Mouse (Mus musculus) layer of hippocampus, adult 18-20 months (tissue): Measurements from ENCODE around the gene Ttc23l. TPM values are rescaled to one million over a fixed set of nuclear protein-coding genes. Genes with fewer than 3 reads are reported as not detected.
"Not testable (repeated sequence)": the region's sequence is repeated elsewhere in the genome, so short reads cannot be mapped to it uniquely, and the experiment has no call there.

Experiments used
- DNase-seq, 2 experiments: peaks; one replicate each; pipeline ENCODE4 v3.0.0; 2022; ENCODE audit warnings: low spot score in 2 of 2
- total RNA-seq, 2 experiments: library from RNA; stranded (reverse); gene quantifications; 2 replicates each; pipeline ENCODE4 v1.2.3; 2021

Gene Ttc23l
- total RNA-seq, 2 experiments from 2014 or later: not detected

DNA sequence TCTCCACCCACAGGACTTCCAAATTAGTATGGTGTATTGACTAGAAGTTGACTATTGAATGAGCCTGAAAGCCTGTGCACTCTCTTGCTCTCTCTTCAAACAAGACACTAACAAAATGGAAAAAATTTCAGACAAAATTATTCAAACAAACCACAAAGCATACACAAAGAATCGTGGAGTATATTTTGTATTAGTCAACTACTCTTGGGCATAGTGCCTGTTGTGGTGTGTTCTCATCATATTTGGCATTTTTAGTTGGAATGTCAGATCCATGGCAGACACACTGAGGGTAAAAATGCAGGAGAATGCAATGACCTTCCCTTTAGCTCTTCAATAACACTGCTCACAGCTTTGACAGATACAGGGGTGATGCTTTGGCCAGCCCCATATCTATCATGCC is 32.6 kb downstream of the Ttc23l start:
- DNase-seq: no peak

DNA sequence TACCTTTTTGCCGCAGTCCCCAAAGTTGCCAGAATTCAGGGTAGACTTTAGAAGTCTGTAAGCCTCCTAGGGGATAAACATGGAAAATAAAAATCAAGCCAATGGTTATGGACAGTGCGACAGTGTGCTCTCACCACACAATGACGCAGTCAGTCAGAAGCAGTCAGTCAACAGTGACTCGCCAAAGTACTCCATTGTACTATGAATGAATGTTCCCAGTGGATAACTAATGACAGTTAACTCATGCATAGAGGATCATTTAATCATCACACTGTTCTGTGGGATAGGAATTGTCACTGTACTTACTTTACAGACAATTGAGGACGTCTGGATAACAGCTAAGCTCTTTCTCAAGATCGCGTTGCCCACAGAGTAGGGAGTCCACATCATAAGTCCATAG is 43.3 kb downstream of the Ttc23l start:
- DNase-seq: no peak

DNA sequence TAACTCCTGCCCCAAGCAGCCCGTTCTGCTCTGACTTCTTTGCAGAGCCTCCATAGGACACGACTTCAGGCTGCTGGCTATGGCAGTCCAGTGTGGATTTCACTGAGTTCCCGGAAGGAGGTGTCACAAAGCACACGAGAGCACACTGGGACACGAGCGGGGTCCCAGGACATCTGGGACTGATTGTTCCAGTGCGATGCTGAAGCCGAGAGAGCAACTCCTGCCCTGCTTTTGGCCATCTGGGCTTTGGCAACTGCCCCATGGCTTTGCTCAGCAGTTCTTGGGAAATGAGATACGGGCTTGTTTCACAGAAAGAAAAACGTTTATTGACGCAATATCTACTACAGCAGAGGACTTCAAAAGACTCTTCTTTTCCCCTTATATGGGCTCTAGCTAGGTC is 52.4 kb downstream of the Ttc23l start:
- no peak for DNase-seq

- DNase-seq: peak; percentile 31 to 75
Measured at GRCm38 (mm10) chr15:10500838-10501719, 57.4 kb downstream of the Ttc23l start.

GRCm38 (mm10) chr15:10500035-10500434 is 58.4 kb downstream of the Ttc23l start:
- DNase-seq: no peak

GRCm38 (mm10) chr15:10499593-10499992 is 58.9 kb downstream of the Ttc23l start:
- no peak for DNase-seq

GRCm38 (mm10) chr15:10496696-10497095 is 61.8 kb downstream of the Ttc23l start:
- not testable (repeated sequence) for DNase-seq

DNA sequence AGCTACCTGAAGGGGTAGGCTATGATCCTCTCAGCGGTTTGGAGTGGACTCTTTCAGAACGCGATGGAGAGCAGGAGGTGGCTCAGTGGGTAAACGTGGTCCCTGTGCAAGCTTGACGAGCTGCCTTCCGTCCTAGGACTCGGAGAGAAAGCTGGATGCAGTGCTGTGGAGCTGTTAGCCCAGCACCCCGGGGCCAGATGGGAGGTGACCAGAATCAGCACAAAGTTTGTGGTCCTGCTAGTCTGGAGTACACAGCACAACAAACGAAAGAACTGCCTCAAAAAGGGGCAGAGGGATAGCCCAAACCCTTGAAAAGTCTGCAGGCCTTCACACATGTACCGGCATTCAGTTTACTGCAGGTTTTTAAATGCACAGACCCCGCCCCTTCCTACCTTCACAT is 62.5 kb downstream of the Ttc23l start:
- no peak for DNase-seq

DNA sequence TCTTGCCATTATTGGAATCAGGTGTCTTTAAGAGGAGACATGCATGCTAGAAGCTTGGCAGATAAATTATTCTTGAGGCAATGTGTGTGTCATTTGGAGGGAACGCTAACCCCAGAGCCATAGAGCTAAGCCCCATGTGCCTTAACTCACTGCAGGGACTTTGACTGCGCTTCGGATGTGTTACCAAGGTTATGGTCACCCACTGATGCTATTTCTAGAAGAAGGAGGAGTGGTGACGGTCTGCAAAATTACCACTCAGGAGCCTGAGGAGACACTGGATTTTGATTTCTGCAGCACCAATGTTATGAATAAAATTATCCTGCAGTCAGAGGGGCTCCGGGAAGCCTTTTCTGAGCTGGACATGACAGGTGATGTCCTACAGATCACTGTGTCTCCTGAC is 68.4 kb downstream of the Ttc23l start:
- DNase-seq: no peak

DNA sequence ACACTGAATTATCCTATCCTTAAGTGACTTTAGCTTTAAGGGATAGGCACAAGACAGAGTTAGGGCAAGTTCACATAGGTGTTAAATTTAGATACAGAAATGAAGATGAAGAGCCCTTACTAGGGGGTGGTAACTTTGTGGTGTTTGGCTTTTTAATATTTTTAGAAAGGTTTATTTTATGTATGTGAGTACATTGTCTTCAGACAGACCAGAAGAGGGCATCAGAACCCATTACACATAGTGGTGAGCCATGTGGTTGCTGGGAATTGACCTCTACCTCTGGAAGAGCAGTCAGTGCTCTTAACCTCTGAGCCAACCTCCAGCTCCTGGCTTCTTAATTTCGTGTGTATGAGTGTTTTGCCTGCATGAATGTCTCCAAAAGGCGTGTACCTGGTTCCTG is 71.2 kb downstream of the Ttc23l start:
- DNase-seq: no peak

GRCm38 (mm10) chr15:10486365-10486839 is 72.1 kb downstream of the Ttc23l start:
- no peak for DNase-seq

GRCm38 (mm10) chr15:10485484-10486364 is 72.7 kb downstream of the Ttc23l start, which contains the start of the genes Brix1 and Rad1:
TSS of gene Brix1 (minus strand) at chr15:10485947.
TSS of gene Rad1 (plus strand) at chr15:10486018.
- peak; percentile 92 to 98 for DNase-seq

GRCm38 (mm10) chr15:10470941-10471340 is 87.5 kb downstream of the Ttc23l start:
- no peak for DNase-seq

- peak; percentile 68 to 82 for DNase-seq
Measured at GRCm38 (mm10) chr15:10470151-10470831, 88.2 kb downstream of the Ttc23l start, which contains the start of gene Dnajc21. TSS of gene Dnajc21 (minus strand) at chr15:10470516.

DNA sequence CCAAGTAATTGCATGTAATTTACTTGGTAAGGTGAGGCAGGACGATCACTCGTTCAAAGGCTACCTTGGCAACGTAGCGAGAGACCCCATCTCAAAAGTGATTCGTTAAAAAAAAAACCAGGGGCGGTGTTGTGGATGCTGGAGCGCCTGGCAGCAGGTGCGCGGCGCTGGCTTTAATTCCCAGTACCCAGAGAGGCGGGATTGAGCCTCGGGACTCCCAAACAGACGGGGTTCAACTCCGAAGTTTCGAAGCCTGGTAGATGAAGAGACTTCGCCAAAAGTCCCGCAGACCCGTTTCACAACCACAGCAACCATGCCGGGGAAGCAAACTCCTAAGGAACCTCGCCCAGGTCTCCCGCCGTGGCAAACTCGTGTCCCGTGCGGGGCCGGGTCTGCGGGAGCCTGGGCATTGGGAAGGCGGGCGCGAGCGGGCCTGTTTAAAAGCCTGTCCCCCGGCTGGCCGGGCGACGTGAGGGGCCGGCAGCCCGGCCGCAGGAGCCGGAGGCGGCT is 88.8 kb downstream of the Ttc23l start:
- DNase-seq: peak; percentile 15 to 34

- DNase-seq: no peak
Measured at GRCm38 (mm10) chr15:10468761-10469160, 89.7 kb downstream of the Ttc23l start.

- DNase-seq: no peak
Measured at GRCm38 (mm10) chr15:10464678-10465077, 93.8 kb downstream of the Ttc23l start.

DNA sequence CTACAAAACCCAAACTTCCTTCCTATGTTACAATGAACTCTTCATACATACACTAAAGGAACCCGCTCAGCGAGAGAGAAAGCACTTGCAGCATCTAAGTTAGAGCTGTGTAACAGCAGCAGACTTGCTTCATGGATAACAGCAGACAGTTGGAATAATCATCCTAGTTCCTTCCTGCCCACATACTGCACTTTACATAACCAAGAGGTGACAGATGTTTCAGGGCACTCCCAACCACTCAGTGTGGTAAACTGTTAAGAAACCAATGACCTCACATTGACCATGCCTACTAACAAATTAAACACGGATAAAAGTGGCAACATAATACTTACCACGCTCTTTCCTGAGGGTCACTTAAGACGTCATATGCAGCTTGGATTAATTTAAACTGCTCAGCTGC is 94.9 kb downstream of the Ttc23l start:
- DNase-seq: peak in 1 of 2 experiments; percentile 43

GRCm38 (mm10) chr15:10460986-10461385 is 97.5 kb downstream of the Ttc23l start:
- DNase-seq: no peak
